Mouse (Mus musculus) urinary bladder, postnatal 10 days (tissue): ENCODE data around the gene Wbp1.
A peak's percentile ranks its signal among the peaks of the same experiment; 100 is the strongest.

Experiments used
- DNase-seq: peaks from one replicate; pipeline ENCODE4 v3.0.0; 2022; ENCODE audit warnings: low spot score

Wbp1 gene

GRCm38 (mm10) chr6:83140044-83140443 is 18.7 kb upstream of the Wbp1 start:
- DNase-seq = no peak

- no peak for DNase-seq
These were observed 16.7 kb upstream of the Wbp1 start for GRCm38 (mm10) chr6:83138056-83138455.

- DNase-seq = peak; percentile 51
These were observed 16.2 kb upstream of the Wbp1 start for GRCm38 (mm10) chr6:83137576-83137950.

- no peak for DNase-seq
These were observed 15.7 kb upstream of the Wbp1 start for GRCm38 (mm10) chr6:83136881-83137575.

- no peak for DNase-seq
These were observed 15.0 kb upstream of the Wbp1 start for GRCm38 (mm10) chr6:83136291-83136880.

- no peak for DNase-seq
These were observed 14.3 kb upstream of the Wbp1 start for GRCm38 (mm10) chr6:83135571-83136161.

- DNase-seq = no peak
These were observed 13.7 kb upstream of the Wbp1 start, which contains the start of gene Rtkn for GRCm38 (mm10) chr6:83134951-83135513. Gene Rtkn (plus strand): TSS chr6:83135463.

- DNase-seq = no peak
These were observed 12.9 kb upstream of the Wbp1 start for GRCm38 (mm10) chr6:83134226-83134625.

- DNase-seq = no peak
These were observed 11.0 kb upstream of the Wbp1 start for GRCm38 (mm10) chr6:83132176-83132919.

GRCm38 (mm10) chr6:83131469-83132034 is 10.2 kb upstream of the Wbp1 start:
- no peak for DNase-seq

GRCm38 (mm10) chr6:83127419-83127818 is 6.1 kb upstream of the Wbp1 start:
- DNase-seq = no peak

- DNase-seq = no peak
These were observed 4.0 kb upstream of the Wbp1 start, which contains the start of gene Ino80b for GRCm38 (mm10) chr6:83125331-83125730. Gene Ino80b (minus strand): TSS chr6:83125431.

GRCm38 (mm10) chr6:83124851-83125312 is 3.5 kb upstream of the Wbp1 start:
- peak; percentile 57 for DNase-seq

- DNase-seq = no peak
These were observed 1.6 kb upstream of the Wbp1 start for GRCm38 (mm10) chr6:83122961-83123360.

GRCm38 (mm10) chr6:83121863-83122710 is 728 bp upstream of the Wbp1 start:
- no peak for DNase-seq

- no peak for DNase-seq
These were observed 1.7 kb downstream of the Wbp1 start for GRCm38 (mm10) chr6:83119734-83120051.

GRCm38 (mm10) chr6:83118825-83119733 is 2.3 kb downstream of the Wbp1 start:
- no peak for DNase-seq

- DNase-seq = no peak
These were observed 3.0 kb downstream of the Wbp1 start for GRCm38 (mm10) chr6:83118369-83118768.

GRCm38 (mm10) chr6:83117616-83118015 is 3.7 kb downstream of the Wbp1 start:
- no peak for DNase-seq

GRCm38 (mm10) chr6:83117165-83117438 is 4.3 kb downstream of the Wbp1 start:
- no peak for DNase-seq
